Mouse (Mus musculus) thymus, adult 2 months (tissue): ENCODE data around the gene Neurog3.

Source experiments
- CTCF ChIP-seq: fragments of 200-500 bp; IDR thresholded peaks from 2 replicates; pipeline ENCODE4 v1.5.1; 2012; ENCODE audit warnings: mild to moderate bottlenecking, control low read depth, low read length, moderate library complexity, borderline replicate concordance; ENCODE audit not compliant: control insufficient read depth, poor library complexity, insufficient read depth; ENCODE audit errors: extremely low read depth
- POLR2A ChIP-seq: fragments of 200-500 bp; IDR thresholded peaks from 2 replicates; pipeline ENCODE4 v1.6.1; 2012; ENCODE audit warnings: mild to moderate bottlenecking, low read length, control low read depth, moderate library complexity; ENCODE audit not compliant: control insufficient read depth, poor library complexity, insufficient read depth; ENCODE audit errors: extremely low read depth

DNA sequence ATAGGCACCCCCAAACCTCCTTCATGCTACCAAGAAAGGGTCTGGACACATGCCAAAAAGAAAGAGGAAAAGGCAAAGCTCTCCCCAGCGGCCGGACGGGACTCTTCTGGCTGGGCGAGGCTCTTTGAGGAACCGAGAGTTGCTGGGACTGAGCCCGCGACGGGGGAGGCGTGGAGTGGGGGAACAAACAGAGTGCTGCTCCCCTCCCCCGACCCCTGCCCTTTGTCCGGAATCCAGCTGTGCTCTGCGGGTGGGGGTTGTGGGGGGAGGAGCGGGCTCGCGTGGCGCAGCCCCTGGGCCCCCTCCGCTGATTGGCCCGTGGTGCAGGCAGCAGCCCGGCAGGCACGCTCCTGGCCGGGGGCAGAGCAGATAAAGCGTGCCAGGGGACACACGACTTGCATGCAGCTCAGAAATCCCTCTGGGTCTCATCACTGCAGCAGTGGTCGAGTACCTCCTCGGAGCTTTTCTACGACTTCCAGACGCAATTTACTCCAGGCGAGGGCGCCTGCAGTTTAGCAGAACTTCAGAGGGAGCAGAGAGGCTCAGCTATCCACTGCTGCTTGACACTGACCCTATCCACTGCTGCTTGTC, at the start of gene Neurog3:
- TF ChIP-seq CTCF (no peak), POLR2A (no peak)
